Mouse (Mus musculus) T-helper 17 cell (primary cell): Measurements from ENCODE around the gene Dnajc15.

Experiments
- in situ Hi-C, 2 experiments: fragments of 300-600 bp; cut with MboI, MseI; formaldehyde crosslinking; loops; 1 replicate in 1 of 2; 2 replicates in 1 of 2; pipeline ENCODE4 v1.15.1; 2025; ENCODE audit warnings: high pct_unique_total_duplicates in 2 of 2

The Dnajc15 gene

GRCm38 (mm10) chr14:77860841-77861560 lies 13.9 kb downstream of the Dnajc15 start:
- in situ Hi-C loops: loop anchor here in 1 of 2 experiments (25.0 kb wide), 1 partner anchor 1699 kb away; no protein-coding TSS in a partner anchor

- in situ Hi-C loops: loop anchor here in 1 of 2 experiments (25.0 kb wide), 1 partner anchor 1698 kb away; no protein-coding TSS in a partner anchor
Observed at GRCm38 (mm10) chr14:77859894-77860293, 15.0 kb downstream of the Dnajc15 start.

GRCm38 (mm10) chr14:77853951-77854350 lies 21.0 kb downstream of the Dnajc15 start:
- in situ Hi-C loops: loop anchor here in 1 of 2 experiments (25.0 kb wide), 1 partner anchor 1692 kb away; no protein-coding TSS in a partner anchor

GRCm38 (mm10) chr14:77849852-77850251 lies 25.1 kb downstream of the Dnajc15 start:
- in situ Hi-C loops: loop anchor here in 1 of 2 experiments (25.0 kb wide), 1 partner anchor 1688 kb away; no protein-coding TSS in a partner anchor

GRCm38 (mm10) chr14:77848349-77848748 lies 26.6 kb downstream of the Dnajc15 start:
- in situ Hi-C loops: no loop called here

- in situ Hi-C loops: no loop called here
Observed at GRCm38 (mm10) chr14:77846206-77846605, 28.7 kb downstream of the Dnajc15 start.

- in situ Hi-C loops: no loop called here
Observed at GRCm38 (mm10) chr14:77845479-77845878, 29.4 kb downstream of the Dnajc15 start.

GRCm38 (mm10) chr14:77840574-77840973 lies 34.4 kb downstream of the Dnajc15 start:
- in situ Hi-C loops: no loop called here

GRCm38 (mm10) chr14:77840078-77840477 lies 34.8 kb downstream of the Dnajc15 start:
- in situ Hi-C loops: no loop called here

GRCm38 (mm10) chr14:77836794-77837193 lies 38.1 kb downstream of the Dnajc15 start:
- in situ Hi-C loops: loop anchor here in 1 of 2 experiments (10.0 kb wide), 1 partner anchor 1388 kb away; no protein-coding TSS in a partner anchor

GRCm38 (mm10) chr14:77832359-77832758 lies 42.6 kb downstream of the Dnajc15 start:
- in situ Hi-C loops: loop anchor here in 1 of 2 experiments (10.0 kb wide), 1 partner anchor 1392 kb away; no protein-coding TSS in a partner anchor

- in situ Hi-C loops: loop anchor here in 1 of 2 experiments (10.0 kb wide), 1 partner anchor 1393 kb away; no protein-coding TSS in a partner anchor
Observed at GRCm38 (mm10) chr14:77831936-77832335, 43.0 kb downstream of the Dnajc15 start.

- in situ Hi-C loops: loop anchor here in 1 of 2 experiments (10.0 kb wide), 1 partner anchor 1395 kb away; no protein-coding TSS in a partner anchor
Observed at GRCm38 (mm10) chr14:77829673-77830072, 45.3 kb downstream of the Dnajc15 start.

GRCm38 (mm10) chr14:77825891-77826290 lies 49.0 kb downstream of the Dnajc15 start:
- in situ Hi-C loops: no loop called here

GRCm38 (mm10) chr14:77825121-77825520 lies 49.8 kb downstream of the Dnajc15 start:
- in situ Hi-C loops: no loop called here

- in situ Hi-C loops: no loop called here
Observed at GRCm38 (mm10) chr14:77819841-77820240, 55.1 kb downstream of the Dnajc15 start.

GRCm38 (mm10) chr14:77817561-77817960 lies 57.4 kb downstream of the Dnajc15 start:
- in situ Hi-C loops: no loop called here

- in situ Hi-C loops: no loop called here
Observed at GRCm38 (mm10) chr14:77814935-77815334, 60.0 kb downstream of the Dnajc15 start.

- in situ Hi-C loops: no loop called here
Observed at GRCm38 (mm10) chr14:77812890-77813289, 62.0 kb downstream of the Dnajc15 start.

GRCm38 (mm10) chr14:77811466-77811865 lies 63.5 kb downstream of the Dnajc15 start:
- in situ Hi-C loops: no loop called here

- in situ Hi-C loops: loop anchor here in 1 of 2 experiments (5.0 kb wide), 1 partner anchor 51 kb away; no protein-coding TSS in a partner anchor
Observed at GRCm38 (mm10) chr14:77807836-77808235, 67.1 kb downstream of the Dnajc15 start.

- in situ Hi-C loops: loop anchor here in 1 of 2 experiments (5.0 kb wide), 1 partner anchor 49 kb away; no protein-coding TSS in a partner anchor
Observed at GRCm38 (mm10) chr14:77806345-77806744, 68.6 kb downstream of the Dnajc15 start.

GRCm38 (mm10) chr14:77802268-77802630 lies 72.7 kb downstream of the Dnajc15 start:
- in situ Hi-C loops: no loop called here
